Mouse (Mus musculus): Measurements from ENCODE around the gene Traf4. TPM values are rescaled to one million over a fixed set of nuclear protein-coding genes. Genes with fewer than 3 reads are reported as not detected.
"Not testable (repeated sequence)": the region's sequence is repeated elsewhere in the genome, so short reads cannot be mapped to it uniquely, and the experiment has no call there.

Gene Traf4
- polyA plus RNA-seq, 1 experiment, result 47.5 TPM

DNA sequence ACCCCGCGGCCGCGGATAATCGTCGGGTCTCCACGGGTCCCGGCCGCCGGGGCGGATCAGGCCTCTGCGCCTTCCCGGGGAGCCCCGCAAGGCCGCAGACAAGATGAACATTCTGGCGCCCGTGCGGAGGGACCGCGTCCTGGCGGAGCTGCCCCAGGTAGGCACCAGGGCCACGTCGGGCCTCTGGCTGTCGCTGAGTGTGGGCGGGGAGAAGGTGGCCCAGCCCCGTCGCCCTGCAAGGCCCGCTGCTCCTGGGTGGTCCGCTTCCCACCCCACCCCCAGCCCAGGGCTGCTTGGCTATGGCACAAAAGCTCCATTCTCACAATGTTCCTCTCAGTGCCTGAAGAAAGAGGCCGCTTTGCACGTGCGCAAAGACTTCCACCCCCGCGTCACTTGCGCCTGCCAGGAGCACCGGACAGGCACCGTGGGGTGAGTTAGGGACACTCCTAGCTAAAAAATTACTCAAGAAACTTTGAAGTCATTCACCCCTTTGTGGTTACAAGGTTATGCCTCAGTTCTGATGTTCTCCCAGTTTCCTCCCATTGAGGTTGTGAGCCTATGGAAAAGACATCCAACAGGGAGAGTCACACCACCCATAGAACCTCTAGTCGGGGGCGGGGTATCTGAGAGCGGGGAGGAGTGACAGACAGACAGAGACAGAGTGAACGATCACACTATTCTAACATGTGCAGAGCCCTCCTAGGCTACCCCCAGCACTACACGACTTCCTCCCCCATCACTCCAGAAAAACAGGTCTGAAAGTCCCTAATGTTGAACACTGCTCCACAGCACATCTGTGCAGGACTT, 24.0 kb upstream of the Traf4 start:
- peak overlapping the region; percentile 60 for H3K27ac ChIP-seq (replicated peaks; ENCODE audit: low read depth, low read length)
- peak overlapping the region; percentile 71 for H3K4me3 ChIP-seq (ENCODE audit: insufficient read depth, low read depth, low read length)
- 0 out of 2 replicates have a peak, but pooled peaks cover 2% of the 10 kb centered on the region for H3K4me1 ChIP-seq (ENCODE audit: control insufficient read depth, insufficient read depth, insufficient read length, low read length)

DNA sequence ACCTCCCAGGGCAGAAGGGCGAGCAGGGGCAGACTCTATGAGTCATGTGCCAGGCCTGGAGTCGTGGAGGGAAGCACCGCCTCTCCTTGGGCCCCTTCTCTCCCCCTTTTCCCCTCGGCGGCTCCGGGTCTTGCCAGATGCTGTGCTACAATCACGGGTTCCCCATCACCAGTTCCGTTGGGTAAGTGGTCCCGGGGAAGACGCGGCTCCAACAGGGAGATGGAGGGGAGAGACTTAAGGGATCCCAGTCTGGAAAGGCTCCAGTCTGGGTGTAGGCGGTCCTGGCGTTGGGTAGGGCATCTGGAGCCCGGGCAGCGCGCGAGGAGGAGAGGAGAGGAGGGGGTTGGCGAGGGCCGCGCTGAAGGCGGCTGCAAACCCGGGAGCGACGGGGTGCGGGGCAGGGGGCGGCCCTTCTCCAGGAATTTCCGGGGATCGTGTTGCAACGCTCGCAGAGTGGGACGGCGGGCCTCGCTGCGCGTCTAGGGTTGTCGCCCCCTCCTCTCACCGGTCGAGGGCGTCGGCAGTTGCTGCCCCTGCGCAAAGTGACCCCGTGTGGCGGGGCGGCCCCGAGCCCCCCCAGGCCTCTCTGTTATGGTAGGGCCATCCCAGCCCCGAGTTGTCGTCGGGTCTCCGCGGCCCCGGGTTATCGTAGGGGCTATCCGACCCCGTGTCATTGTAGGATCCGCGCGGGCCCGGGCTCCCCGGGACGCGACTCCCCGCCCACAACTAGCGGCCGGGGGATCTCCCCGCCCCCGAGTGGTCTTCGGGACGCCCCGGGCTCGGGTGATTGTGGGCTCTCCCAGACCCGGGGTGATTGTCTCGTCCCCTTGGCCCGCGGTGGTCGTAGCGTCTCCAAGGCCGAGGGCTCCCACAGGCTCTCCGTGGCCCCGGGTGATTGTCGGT, 23.2 kb upstream of the Traf4 start, which contains the start of gene Rab34:
Gene Rab34 (plus strand): TSS at position 100 of the 903 bp plus-strand sequence.
- Histone ChIP-seq H3K27ac (replicated peaks; ENCODE audit: low read depth, low read length) (peak within 1 kb of the TSS; percentile 66), H3K4me3 (ENCODE audit: insufficient read depth, low read depth, low read length) (peak within 1 kb of the TSS; percentile 71), H3K4me1 (ENCODE audit: control insufficient read depth, insufficient read depth, insufficient read length, low read length) (0 out of 2 replicates have a peak, but pooled peaks cover 2% of the 10 kb centered on the region)

DNA sequence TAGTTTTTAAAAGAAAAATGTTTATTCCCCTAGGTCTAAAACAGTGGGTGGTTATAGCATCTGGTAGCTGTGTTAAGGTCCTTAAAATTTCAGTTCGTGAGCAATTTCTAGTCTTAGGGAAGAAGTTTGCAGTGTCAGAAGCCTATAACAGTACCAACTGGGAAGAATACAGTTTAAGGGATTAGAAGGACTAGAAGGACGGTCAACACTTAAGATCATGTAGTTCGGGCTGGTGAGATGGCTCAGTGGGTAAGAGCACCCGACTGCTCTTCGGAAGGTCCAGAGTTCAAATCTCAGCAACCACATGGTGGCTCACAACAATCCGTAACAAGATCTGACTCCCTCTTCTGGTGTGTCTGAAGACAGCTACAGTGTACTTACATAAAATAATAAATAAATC, 19.3 kb upstream of the Traf4 start:
- H3K27ac ChIP-seq (replicated peaks; ENCODE audit: low read depth, low read length); H3K4me1 ChIP-seq (ENCODE audit: control insufficient read depth, insufficient read depth, insufficient read length, low read length); H3K4me3 ChIP-seq (ENCODE audit: insufficient read depth, low read depth, low read length): not testable (repeated sequence)

DNA sequence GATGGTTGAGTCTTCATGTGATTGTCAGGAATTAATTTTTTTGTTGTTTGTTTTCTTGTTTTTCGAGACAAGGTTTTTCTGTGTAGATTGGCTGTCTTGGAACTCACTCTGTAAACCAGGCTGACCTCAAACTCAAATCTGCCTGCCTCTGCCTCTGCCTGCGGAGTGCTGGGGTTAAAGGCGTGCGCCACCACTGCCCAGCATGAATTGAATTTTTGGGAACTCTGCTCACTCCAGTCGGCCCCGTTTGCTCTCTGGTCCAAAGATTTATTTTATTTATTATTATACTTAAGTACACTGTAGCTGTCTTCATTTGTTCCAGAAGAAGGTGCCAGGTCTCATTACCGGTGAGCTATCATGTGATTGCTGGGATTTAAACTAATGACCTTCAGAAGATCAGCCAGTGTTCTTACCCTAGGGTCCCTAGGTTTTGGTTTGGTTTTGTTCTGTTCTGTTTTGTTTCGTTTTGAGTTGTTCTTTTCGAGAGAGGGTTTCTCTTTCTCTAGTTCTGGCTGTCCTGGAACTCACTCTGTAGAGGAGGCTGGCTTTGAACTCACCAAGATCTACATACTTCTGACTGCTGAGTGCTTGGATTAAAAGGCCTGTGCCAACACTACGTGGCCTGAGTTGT, 18.6 kb upstream of the Traf4 start:
- Histone ChIP-seq H3K27ac (replicated peaks; ENCODE audit: low read depth, low read length) (peak overlapping the region; percentile 77), H3K4me1 (ENCODE audit: control insufficient read depth, insufficient read depth, insufficient read length, low read length) (peaks cover 3% of the 10 kb centered on the region; the same call in 1 of the 2 replicates), H3K4me3 (ENCODE audit: insufficient read depth, low read depth, low read length) (no peak overlapping the region)

DNA sequence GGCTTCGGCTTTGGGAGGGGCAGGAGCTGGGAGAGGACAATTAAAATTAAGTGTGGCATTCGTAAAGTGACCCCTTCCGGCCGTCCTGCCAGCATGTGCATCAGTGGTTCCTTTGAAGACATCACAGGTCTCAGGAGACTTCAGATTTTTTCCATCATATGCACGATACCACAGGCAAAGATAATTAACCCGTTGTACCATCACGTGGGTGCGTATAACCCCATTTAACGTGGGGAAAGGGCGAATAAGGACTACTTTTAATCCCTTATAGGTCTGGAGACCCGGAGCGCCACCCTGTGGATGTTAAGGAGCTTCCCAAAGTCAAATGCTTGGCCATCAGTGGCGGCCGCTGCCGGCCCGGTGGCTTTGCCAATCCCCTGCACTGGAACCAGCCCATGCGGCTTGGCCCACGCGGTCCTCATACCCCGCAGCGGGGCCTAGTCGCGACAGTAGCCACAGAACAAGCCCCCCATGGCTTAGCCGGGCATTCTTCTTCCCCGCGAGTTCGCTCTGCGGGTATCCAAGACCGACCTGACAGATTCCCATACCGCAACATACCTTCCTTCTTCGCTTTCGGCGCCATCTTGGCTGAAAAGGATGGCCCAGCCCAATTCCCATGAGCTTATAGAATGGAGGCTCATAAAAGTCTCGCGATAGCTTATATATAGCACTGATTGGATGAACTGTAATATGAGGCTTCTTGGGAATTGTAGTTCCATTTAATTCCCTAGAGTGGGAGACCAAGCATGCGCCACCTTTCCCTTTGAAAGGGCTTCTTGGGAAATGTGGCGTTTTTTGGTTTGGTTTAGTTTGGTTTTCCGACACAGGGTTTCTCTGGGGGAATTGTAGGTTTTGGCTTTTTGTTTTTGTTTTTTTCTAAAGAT, 17.8 kb upstream of the Traf4 start, which contains the start of gene Rpl23a:
Gene Rpl23a (minus strand): TSS at position 624 of the 884 bp plus-strand sequence.
- peak within 1 kb of the TSS; percentile 92 for H3K4me3 ChIP-seq (ENCODE audit: insufficient read depth, low read depth, low read length)
- H3K4me1 ChIP-seq (ENCODE audit: control insufficient read depth, insufficient read depth, insufficient read length, low read length), result peaks cover 4% of the 10 kb centered on the region; the same call in 1 of the 2 replicates
- peak within 1 kb of the TSS; percentile 94 for H3K27ac ChIP-seq (replicated peaks; ENCODE audit: low read depth, low read length)

DNA sequence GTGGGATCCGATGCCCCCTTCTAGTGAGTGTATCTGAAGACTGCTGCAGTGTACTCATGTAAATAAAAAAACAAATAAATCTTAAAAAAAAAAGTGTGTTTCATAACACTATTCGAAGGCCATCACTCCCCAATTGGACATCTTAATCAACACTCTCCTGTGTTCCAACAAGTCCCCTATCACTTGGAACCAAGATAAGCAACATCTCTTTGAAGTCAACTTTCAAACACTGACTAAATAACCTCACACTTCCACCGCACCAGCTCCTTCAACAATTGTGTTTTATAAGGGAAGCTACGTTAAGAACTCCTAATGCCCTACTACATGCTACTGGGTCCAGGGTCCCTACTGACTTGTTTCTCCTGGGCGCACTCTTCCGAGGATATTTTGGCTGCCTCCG, 17.1 kb upstream of the Traf4 start:
- peaks cover 4% of the 10 kb centered on the region; the same call in 1 of the 2 replicates for H3K4me1 ChIP-seq (ENCODE audit: control insufficient read depth, insufficient read depth, insufficient read length, low read length)
- peak overlapping the region; percentile 92 for H3K4me3 ChIP-seq (ENCODE audit: insufficient read depth, low read depth, low read length)
- peak overlapping the region; percentile 94 for H3K27ac ChIP-seq (replicated peaks; ENCODE audit: low read depth, low read length)

DNA sequence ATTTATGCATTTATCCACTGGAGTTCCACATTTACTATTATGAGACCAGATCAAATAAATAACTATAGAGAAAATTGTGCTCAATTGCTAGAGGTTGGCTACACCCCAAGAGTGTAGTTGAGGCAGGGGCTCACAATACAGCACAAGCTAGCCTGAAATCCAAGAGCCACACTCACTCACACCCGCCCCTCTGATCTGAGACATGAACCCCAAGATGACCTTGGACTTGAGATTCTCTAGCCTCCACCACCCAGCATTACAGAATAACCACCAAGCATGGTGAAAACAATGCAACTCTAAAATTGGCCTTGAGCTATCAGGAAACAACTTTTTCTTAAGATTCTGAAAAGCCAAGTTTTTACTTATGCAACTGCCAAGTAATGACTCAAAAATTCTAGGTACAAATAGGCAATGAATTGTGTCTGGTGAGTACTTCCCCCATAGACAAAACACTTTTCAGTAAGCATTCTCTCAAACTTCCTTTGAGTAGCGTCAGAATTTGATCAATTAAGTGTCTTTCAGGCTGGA, 16.5 kb upstream of the Traf4 start:
- Histone ChIP-seq H3K4me3 (ENCODE audit: insufficient read depth, low read depth, low read length) (peak overlapping the region; percentile 92; the same call in 1 of the 2 replicates), H3K4me1 (ENCODE audit: control insufficient read depth, insufficient read depth, insufficient read length, low read length) (peaks cover 4% of the 10 kb centered on the region; the same call in 1 of the 2 replicates), H3K27ac (replicated peaks; ENCODE audit: low read depth, low read length) (no peak overlapping the region)

DNA sequence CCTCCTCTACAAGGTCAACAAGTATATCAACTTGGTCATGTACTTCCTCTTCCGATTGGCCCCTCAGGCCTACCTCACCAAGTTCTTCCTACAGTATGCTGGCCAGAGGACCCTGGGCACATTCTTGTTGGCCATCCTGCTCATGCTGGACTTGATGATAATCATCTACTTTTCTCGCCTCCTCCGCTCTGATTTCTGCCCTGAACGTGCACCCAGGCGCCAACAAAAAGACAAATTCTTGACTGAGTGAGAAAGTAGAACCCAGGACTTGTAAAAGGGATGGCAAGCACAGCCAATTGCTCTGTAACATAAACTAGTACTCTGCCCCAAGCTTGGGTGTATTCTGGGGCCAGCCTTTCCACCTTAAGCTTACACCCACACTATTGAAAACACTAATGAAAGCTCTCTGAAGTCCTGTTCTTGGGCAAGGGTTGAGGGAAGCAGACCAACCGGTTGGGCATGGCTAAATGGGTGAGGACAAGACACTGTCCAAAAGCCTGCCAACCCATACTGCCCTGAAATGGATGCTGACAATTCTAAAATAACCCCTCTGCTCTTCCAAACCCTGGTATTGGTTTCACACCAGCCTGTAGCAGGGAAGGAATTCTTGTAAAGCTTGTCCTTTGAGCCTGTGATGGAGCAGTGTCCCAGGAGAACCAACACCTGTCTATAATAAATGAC, 14.8 kb upstream of the Traf4 start:
- peaks cover 4% of the 10 kb centered on the region; the same call in 1 of the 2 replicates for H3K4me1 ChIP-seq (ENCODE audit: control insufficient read depth, insufficient read depth, insufficient read length, low read length)
- no peak overlapping the region for H3K4me3 ChIP-seq (ENCODE audit: insufficient read depth, low read depth, low read length)
- no peak overlapping the region for H3K27ac ChIP-seq (replicated peaks; ENCODE audit: low read depth, low read length)

DNA sequence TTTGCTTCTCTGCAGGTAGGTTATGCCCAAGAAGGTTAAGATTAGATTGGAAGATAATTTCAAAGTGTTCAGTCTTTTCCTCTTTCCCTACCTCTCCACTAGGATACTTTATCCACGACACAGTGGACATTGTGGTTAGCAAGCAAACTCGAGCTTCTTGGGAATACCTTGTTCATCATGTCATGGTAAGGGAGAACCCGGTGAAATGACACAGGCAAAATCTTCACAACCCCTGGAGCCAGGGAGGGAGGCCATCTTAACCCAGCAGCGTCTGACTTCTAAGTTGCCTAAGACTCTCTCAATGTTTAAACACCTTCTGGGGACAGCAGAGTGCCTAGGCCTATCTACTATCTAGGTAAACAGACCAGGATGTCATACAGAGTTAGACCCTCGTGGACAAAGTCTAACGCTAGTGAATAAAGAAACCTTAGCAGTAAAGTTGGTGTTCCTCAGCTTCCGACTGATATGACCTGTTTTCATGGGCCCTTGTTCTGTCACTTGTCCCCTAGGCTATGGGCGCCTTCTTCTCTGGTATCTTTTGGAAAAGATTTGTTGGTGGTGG, 14.1 kb upstream of the Traf4 start:
- H3K4me3 ChIP-seq (ENCODE audit: insufficient read depth, low read depth, low read length), result peak overlapping the region; percentile 66
- H3K4me1 ChIP-seq (ENCODE audit: control insufficient read depth, insufficient read depth, insufficient read length, low read length), result peaks cover 4% of the 10 kb centered on the region; the same call in 1 of the 2 replicates
- no peak overlapping the region for H3K27ac ChIP-seq (replicated peaks; ENCODE audit: low read depth, low read length)

DNA sequence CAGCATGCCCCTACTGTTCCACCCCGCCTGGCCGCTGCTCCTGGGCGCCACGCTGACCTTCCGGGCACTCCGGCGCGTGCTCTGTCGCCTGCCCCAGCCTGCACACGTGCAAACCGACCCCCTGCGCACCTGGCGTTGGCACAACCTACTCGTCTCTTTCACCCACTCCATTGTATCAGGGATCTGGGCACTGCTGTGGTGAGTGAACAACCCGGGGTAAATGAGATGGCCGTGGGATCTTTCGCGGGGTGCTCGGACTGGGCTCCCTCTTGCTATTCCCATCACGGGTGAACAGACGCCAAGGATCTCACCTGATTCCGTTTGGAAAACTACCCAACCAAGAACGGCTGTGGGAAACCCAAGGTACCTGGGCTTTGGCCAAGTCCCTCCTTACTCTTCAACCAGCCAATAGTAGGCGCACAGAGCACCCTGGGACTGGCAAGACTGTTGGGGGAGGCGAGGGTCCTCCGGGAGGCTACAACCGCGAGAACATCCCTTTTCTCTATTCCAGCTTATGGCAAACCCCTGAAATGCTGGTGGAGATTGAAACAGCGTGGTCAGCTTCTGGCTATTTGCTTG, 13.6 kb upstream of the Traf4 start:
- peak overlapping the region; percentile 66 for H3K4me3 ChIP-seq (ENCODE audit: insufficient read depth, low read depth, low read length)
- peak overlapping the region; percentile 69 for H3K27ac ChIP-seq (replicated peaks; ENCODE audit: low read depth, low read length)

DNA sequence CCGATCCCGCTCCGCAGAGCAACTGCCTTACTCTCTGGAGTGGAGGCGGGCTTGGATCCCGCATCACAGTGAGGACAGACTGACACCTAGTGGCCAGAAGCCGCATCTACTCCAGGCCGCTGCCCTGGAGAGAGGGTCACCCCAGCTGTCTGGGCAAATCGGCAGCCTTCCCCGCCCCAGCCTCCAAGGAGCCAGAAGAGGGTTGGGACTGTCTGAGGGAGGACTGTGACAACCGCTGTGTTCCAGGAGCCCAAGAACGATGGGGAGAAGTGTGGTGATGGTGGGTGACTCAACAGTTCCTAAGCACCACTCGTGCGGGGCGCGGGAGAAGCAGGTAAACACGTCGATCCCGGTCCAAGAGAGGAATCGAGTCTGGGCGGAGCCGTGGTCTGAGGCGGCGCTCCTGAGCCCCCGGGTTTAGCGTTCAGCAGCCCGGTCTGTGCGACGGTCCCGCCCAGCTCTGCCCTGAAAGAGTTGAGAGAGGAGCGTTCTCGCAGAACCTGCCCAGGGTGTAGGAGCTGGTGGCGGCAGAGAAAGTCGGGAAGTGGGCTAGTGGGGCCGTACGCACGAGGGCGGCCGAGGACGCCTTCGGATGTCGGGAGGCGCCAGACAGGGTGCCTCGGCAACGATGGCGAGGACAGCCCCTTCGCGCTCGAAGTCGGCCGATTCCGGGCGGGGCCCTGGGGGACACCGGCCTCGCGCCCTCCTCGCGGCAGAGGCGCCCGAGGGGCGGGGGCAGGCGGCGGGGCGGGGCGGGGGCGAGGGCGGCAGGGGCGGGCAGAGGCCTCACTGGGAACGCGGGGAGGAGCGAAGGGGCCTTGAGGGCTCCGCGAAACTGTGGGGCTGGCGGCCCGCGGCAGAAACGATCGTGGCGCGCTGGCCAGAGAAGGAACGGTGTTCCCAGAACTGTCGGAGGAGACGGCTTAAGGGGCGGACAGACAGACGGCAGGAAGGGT, 12.8 kb upstream of the Traf4 start:
- Histone ChIP-seq H3K4me1 (ENCODE audit: control insufficient read depth, insufficient read depth, insufficient read length, low read length) (peaks cover 4% of the 10 kb centered on the region; the same call in 1 of the 2 replicates), H3K4me3 (ENCODE audit: insufficient read depth, low read depth, low read length) (peak overlapping the region; percentile 95), H3K27ac (replicated peaks; ENCODE audit: low read depth, low read length) (peak overlapping the region; percentile 69)

More for the DNA sequence above, 13.6 kb upstream of the Traf4 start:
- peaks cover 4% of the 10 kb centered on the region; the same call in 1 of the 2 replicates for H3K4me1 ChIP-seq (ENCODE audit: control insufficient read depth, insufficient read depth, insufficient read length, low read length)

DNA sequence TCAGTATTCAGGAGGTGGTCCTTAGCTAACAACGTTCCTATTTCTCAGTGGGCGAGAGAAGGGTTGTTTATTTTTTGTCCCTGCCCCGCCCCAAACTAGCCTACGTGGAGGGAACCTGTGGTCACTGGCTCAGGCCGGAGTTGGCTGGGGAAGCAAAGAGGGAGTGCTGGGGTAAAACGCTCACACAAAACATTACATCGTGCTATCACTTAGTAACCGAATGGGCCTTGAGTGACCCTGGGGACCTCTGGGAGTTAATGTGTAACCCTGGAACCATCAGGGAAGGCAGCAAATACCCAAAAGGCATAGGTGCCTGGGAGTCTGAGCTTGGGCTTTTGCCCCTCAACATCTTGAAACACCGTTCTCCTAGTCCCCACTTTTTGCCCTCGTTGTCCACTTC, 12.0 kb upstream of the Traf4 start:
- Histone ChIP-seq H3K27ac (replicated peaks; ENCODE audit: low read depth, low read length) (0 out of 2 replicates have a peak overlapping the region, but pooled peaks have one; percentile 4), H3K4me1 (ENCODE audit: control insufficient read depth, insufficient read depth, insufficient read length, low read length) (peaks cover 4% of the 10 kb centered on the region; the same call in 1 of the 2 replicates), H3K4me3 (ENCODE audit: insufficient read depth, low read depth, low read length) (peak overlapping the region; percentile 95)

Measured in brown adipose tissue, adult 24 weeks (tissue).